Mouse (Mus musculus) natural killer cell, adult 2 months (primary cell): ENCODE data around the gene Ecel1.

Experiments used
- DNase-seq, 2 experiments: peaks; one replicate each; pipeline ENCODE4 v3.0.0; 2022; ENCODE audit warnings: low spot score in 2 of 2

The Ecel1 gene

DNA sequence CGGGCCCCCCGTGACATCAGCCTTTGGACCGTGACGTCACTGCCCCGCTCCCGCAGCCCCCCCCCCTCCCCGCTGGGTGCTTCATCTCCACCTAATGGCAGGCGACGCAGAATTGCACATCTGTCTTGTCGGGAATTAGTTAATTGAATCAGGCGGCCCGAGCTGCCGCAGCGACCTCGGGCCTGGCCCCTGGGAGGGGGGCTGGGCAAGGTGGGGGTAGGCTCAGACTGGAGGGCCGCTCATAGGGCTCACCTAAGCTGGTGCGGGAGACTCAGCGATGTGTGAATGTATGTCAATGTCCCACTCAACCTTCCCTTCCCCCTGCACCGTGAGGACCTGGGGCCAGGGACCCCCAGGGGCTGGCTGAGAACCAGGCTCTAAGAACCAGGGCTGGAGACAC, 14.1 kb upstream of the Ecel1 start:
- no peak for DNase-seq

DNA sequence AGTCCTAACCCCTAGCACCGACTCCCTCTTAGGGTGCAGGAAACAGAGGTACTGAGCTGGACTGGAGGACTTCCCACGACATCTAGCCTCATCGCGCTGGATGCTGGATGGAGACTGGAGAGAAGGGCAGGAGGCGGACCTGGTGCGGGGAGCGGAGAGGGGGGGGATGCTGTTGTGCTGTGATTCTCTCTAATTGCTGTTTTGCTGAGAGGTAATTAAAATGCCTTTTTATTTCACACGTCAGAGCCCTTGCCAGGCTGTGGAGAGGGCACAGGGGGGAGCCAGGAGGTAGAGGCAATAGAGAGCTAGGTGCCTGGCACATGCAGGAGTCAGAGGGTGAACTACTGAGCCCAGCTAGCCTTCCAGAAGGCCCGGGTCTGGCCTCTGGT, 8.5 kb upstream of the Ecel1 start:
- DNase-seq = no peak

GRCm38 (mm10) chr1:87164164-87164795, 8.0 kb upstream of the Ecel1 start:
- DNase-seq = no peak

DNA sequence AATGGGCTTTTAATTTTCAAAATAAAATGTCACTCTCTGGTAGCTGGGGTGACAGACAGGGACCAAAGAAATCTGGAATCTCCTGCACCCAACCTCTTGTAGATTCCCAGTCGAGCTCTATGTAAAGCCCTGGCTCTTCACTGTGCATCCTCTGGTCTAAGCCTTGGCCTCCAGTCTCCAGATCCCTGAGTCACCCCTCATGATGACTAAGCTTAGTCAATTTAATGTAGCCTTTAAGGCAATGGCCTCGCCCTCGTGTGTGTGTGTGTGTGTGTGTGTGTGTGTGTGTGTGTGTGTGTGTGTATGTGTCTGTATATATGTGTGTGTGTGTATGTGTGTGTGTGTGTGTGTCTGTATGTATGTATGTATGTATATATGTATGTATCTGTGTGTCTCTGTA, 3.1 kb upstream of the Ecel1 start:
- DNase-seq = no peak

DNA sequence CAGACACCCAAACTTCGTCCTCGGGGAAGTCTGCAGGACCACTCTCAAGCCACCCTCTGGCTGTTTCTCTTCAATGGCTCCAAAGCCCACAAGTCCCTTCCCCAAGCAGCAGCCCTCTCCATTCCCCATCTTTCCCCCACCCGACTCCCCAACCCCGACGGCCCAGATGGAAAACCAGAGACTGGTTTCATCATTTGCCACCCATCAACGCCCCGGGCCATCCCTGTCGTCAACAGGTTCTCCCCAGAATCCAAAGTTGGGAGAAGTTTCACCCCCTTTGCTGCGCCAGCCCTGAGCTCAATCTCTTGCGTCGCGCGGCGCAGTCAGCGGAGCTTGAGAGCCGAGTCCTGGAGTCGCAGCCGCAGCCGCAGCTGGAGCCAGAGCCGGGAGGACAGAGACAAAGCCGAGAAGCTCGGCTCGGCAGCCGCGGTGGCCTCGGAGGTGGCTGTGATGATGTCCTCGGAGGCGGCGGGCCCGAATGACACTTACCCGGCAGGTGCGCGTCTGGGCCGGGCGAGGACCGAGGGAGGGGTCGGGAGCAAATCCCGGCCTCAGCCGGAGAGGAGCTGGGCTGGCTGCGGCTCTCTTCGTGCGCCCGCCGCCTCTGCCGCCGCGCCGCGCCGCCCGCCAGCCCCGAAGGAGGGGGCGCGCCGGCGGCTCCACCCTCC, 656 bp downstream of the Ecel1 start:
- no peak for DNase-seq

- no peak for DNase-seq
Observed at GRCm38 (mm10) chr1:87154501-87155120, 1.7 kb downstream of the Ecel1 start.

DNA sequence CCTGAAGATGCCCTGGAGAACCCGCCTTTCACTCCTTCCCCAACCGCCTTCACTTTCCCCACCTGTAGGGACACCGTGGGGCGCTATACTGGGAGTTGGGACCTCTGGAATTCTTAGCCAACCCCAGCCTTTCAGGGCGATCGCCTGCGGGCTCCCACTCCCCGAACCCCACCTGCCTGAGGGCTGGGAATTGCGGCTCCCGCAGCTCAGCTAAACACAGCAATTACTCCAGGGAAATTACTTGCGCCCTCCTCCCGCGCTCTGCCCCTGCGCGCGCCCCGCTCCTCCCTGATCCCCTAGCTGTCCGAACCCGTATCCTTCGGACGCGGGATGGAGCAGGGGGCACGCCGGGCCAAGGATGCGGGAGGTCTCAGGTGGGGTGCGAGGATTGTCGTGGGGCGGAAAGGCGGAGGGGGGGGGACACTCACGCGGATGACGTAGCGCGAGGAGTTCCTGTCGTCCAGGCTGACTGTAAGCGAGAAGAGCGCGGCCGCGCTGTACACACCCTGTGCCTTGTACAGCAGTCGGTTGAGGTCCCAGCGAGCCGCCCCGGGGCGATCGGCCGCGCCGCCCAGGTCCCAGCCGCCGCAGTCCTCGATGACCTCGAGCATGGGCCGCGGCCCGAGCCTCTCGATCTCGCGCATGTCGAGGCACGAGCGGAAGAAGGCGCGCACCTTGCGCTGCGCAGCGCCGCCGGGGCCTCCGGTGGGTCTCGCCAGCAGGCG, 2.4 kb downstream of the Ecel1 start:
- no peak for DNase-seq

GRCm38 (mm10) chr1:87151286-87151685, 5.0 kb downstream of the Ecel1 start:
- DNase-seq = no peak

- no peak for DNase-seq
Observed at GRCm38 (mm10) chr1:87149422-87149821, 6.9 kb downstream of the Ecel1 start.

GRCm38 (mm10) chr1:87143141-87143540, 13.2 kb downstream of the Ecel1 start:
- no peak for DNase-seq

GRCm38 (mm10) chr1:87142456-87142855, 13.9 kb downstream of the Ecel1 start:
- no peak for DNase-seq

DNA sequence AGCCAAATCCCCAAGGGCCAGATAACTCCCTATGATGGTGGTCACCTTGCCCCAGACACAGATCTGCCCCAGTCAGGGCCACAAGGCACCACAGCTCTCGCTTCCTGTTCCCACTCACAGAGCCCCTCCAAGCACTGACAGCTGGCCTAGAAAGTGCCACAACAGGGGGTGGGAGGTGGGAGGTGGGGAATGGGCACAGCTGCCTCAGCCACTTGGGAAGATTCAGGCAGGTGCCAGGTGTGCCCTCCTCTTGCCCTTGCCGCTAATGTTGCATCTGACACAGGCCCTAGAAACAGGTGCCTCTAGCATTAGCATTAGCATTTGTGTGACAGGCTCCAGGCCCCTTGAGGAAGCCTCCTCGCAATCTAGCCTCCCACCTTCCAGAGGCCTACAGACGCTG, 14.8 kb downstream of the Ecel1 start:
- DNase-seq = no peak

- no peak for DNase-seq
Observed at GRCm38 (mm10) chr1:87131803-87132202, 24.5 kb downstream of the Ecel1 start.

DNA sequence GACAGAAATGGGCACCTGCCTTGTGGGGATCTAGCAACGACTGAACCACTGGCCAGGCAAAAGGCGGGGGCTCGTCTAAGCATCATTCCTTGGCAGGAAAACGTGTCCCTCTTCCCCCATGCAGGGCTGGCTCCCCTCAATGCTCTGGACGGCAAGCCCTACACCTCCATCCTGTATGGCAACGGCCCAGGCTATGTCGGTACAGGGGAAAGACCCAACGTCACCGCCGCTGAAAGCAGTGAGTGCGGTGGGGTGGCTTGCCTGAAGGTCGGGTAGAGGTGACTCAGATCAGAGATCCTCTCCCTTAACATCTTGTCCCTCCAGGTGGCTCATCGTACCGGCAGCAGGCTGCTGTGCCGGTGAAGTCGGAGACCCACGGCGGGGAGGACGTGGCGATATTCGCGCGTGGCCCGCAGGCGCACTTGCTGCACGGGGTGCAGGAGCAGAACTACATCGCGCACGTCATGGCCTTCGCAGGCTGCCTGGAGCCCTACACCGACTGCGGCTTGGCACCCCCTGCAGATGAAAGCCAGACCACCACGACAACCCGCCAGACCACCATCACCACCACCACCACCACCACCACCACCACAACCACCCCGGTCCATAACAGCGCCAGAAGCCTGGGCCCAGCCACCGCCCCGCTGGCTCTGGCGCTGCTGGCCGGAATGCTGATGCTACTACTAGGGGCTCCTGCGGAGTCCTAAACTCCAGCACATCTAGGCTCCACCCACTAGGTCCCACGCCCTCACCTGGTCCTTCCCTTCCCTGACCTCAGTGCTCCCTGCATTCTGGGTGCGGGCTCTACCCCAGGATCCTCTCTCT, 28.9 kb downstream of the Ecel1 start:
- no peak for DNase-seq

- no peak for DNase-seq
Observed at GRCm38 (mm10) chr1:87124673-87125072, 31.6 kb downstream of the Ecel1 start, which contains the start of gene Akp3. Gene Akp3 (plus strand): TSS chr1:87124973.

DNA sequence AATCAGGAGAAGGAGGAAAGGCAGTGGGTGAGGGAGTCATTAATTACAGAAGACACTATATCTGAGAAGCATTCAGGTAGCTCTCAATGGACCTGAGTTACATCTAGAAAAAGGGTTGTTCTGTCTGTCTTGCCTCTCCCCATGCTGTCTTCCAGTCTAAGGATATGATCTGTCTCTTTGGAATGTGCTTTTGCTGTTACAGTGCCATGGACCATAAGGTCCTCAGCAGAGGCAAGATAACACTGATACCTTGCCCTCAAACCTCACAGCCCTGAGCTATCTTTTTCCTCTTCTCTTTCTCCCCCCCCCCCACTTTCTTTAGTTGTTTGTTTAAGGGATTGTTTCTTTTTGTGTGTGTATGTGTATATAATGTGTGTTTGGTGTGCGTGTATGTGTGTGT, 41.5 kb downstream of the Ecel1 start:
- DNase-seq = no peak

- no peak for DNase-seq
Observed at GRCm38 (mm10) chr1:87111719-87112354, 44.5 kb downstream of the Ecel1 start.

GRCm38 (mm10) chr1:87108564-87108963, 47.8 kb downstream of the Ecel1 start:
- no peak for DNase-seq

DNA sequence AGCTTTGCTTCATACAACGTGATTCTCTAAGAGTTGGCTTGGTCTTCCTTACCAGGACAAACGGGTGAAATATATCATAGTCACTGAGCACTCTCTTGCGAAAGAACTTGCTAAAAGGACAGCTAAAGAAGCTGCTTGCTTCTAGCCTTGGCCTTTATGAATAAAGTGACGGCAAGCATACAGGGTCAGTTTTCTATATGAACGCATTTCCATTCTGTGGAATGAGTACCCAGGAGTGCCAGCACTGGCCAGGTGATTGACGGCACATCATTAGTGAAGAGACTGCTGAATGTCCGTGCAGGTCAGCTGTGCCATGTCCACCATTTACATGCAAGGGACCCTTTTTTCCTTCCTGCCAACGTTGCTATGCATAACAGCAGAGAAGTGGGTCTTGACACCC, 49.8 kb downstream of the Ecel1 start:
- DNase-seq = no peak

DNA sequence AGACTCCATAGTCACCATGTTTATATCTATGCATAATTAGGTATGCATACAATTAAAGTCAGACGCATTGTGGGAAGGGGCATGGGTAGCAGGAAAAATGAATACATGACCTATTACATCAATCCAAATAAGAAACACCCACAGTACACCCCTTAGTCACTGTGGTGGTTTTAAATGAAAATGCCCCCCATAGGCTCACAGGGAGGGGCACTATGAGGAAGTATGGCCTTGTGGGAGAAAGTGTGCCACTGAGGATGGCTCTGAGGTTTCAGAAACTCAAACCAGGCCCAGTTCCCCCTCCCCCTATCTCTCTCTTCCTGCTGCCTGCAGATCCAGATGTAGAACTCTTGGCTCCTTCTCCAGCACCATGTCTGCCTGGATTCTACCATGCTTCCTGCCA, 52.4 kb downstream of the Ecel1 start:
- DNase-seq = no peak

- no peak for DNase-seq
Observed at GRCm38 (mm10) chr1:87102114-87102513, 54.2 kb downstream of the Ecel1 start.
